Mouse (Mus musculus): Measurements from ENCODE around the gene Gm14214.

DNA sequence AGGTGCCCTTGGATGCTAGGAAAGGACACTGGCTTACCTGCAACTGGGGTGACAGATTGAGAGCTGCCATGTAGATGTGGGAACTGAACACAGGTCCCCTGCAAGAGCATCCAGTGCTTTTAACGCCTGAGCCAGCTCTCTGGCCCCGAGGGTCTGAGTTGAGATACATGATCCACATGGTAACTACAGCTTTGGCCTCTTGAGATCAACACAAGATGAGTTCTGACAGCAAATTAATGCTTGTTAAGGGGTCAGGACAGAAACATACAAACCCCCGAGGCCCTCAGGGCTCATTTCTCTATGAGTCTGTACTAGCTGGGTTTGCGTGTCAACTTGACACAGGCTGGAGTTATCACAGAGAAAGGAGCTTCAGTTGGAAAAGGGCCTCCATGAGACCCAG, 25.9 kb downstream of the Gm14214 start:
- TF ChIP-seq POLR2A (IDR thresholded peaks at IDR 0.05; ENCODE audit: low read depth, low read length), result no peak
- TF ChIP-seq CTCF (conservative IDR thresholded peaks at IDR 0.05; ENCODE audit: insufficient read depth, insufficient read length, low read depth, low read length), result no peak
